Mouse (Mus musculus) cortical plate, adult 2 months (tissue): ENCODE measurements around the gene Ncor1.

ENCODE experiments used
- CTCF ChIP-seq: fragments of 200-500 bp; IDR thresholded peaks from 2 replicates; pipeline ENCODE4 v1.5.1; 2011; ENCODE audit warnings: mild to moderate bottlenecking, control low read depth, low read length; ENCODE audit not compliant: insufficient read depth; ENCODE audit errors: extremely low read depth
- POLR2A ChIP-seq: fragments of 200-500 bp; IDR thresholded peaks from 2 replicates; pipeline ENCODE4 v1.6.1; 2011; ENCODE audit warnings: mild to moderate bottlenecking, low read length, control low read depth; ENCODE audit not compliant: insufficient read depth; ENCODE audit errors: extremely low read depth

DNA sequence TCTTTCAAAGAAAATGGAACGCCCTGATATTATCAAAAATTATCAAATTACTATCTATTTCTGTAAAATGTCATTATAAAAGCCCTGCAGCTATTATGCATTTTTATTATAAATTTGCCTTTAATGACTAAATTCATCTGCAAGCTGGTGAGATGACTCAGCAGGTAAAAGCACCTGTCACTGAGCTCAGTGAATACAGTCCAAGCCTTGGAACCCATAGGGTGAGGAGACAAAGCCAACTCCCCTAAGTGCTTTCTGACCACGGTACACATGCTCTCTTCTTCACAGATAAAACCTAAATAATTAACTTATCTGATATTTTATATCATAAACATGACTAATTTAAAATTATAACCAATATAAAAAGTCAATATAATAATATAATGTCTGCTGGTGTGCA is 86.6 kb downstream of the Ncor1 start:
- no peak for TF ChIP-seq CTCF
- TF ChIP-seq POLR2A: no peak
